Comparison of ENCODE assay signal across 10 mouse cellular contexts in the genomic region with DNA sequence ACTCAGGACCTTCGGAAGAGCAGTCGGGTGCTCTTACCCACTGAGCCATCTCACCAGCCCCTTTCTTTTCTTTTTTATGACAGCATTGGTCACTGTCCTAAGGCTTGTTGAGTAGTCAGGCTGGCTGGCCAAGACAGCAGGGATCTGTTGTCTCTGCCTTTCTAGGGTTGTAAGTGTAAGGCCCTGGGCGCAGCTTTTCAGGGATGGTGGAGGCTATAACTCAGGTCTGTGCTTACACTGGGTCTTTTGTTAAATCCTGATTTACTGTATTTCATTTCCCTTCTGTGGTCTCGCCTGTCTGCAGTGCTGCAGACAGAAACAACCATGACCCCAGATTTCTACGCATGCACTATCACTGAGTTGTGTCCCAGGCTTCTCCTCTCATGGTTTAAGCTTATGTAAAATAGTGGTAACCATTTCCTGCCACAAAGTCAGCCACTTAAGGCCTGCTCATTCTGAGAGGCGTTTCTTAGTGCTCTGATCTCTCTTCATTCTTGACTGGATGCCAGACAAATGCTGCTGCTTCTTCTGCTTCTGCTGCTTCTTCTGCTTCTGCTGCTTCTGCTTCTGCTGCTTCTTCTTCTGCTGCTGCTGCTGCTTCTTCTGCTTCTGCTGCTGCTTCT. TPM values are rescaled to one million over a fixed set of nuclear protein-coding genes. Genes with fewer than 3 reads are reported as not detected.
DNase-seq lines count a peak whose midpoint lies in the region; ATAC-seq and TF ChIP-seq lines count a peak whose summit lies in the region.
"Had no signal": no experiment of that assay in that cellular context is flagged by ENCODE, and none has a peak within 500 bp of the region (broad histone marks: within the 10 kb centered on the region; RNA-seq: fewer than 3 reads in every experiment).

No protein-coding gene starts in this region.

- H3K4me1 ChIP-seq in testis, adult 2 months (ENCODE audit: control insufficient read depth, insufficient read depth, low read length) = peaks cover 8% of the 10 kb centered on the region
- no peaks in the 10 kb centered on the region for H3K4me1 ChIP-seq in embryonic facial prominence, embryonic 15.5 days
- no peaks in the 10 kb centered on the region for H3K4me1 ChIP-seq in intestine, postnatal 0 days (replicated peaks; ENCODE audit: control insufficient read depth, insufficient read depth, low read length)
- no peaks in the 10 kb centered on the region for H3K4me1 ChIP-seq in heart, embryonic 11.5 days (ENCODE audit: control insufficient read depth, insufficient read depth, low read length)
- peaks cover 4% of the 10 kb centered on the region; the same call in 1 of the 2 replicates for H3K4me1 ChIP-seq in heart, embryonic 10.5 days

- ATAC-seq in embryonic facial prominence, embryonic 15.5 days (ENCODE audit: insufficient number of reproducible peaks, low FRiP score, low TSS enrichment, low read depth) = peak; percentile 60; the same call in 1 of the 2 replicates
- ATAC-seq in monocyte, adult 5-6 weeks (replicated peaks; ENCODE audit: insufficient number of reproducible peaks, low FRiP score, low TSS enrichment, poor library complexity, severe bottlenecking) = peak; percentile 67
- ATAC-seq in intestine, postnatal 0 days = no peak
- no peak for ATAC-seq in heart, embryonic 11.5 days (replicated peaks; ENCODE audit: insufficient number of reproducible peaks, low FRiP score, low TSS enrichment)

- H3K27ac ChIP-seq in testis, adult 2 months (ENCODE audit: control insufficient read depth, insufficient read depth, low read depth, low read length) = no peak overlapping the region
- no peak overlapping the region for H3K27ac ChIP-seq in embryonic facial prominence, embryonic 15.5 days (replicated peaks)
- H3K27ac ChIP-seq in intestine, postnatal 0 days (ENCODE audit: low read depth, low read length) = no peak overlapping the region
- no peak overlapping the region for H3K27ac ChIP-seq in heart, embryonic 11.5 days (ENCODE audit: low read depth, low read length)
- H3K27ac ChIP-seq in heart, embryonic 10.5 days = no peak overlapping the region

- TF ChIP-seq CTCF in testis, adult 2 months (IDR thresholded peaks at IDR 0.05; ENCODE audit: control insufficient read depth, insufficient read depth, insufficient replicate concordance, low read depth, low read length) = no peak
- no peak for TF ChIP-seq CTCF in intestine, postnatal 0 days (IDR thresholded peaks at IDR 0.05; ENCODE audit: low read depth)

- no peaks in the 10 kb centered on the region for H3K9me3 ChIP-seq in embryonic facial prominence, embryonic 15.5 days (replicated peaks)
- no peaks in the 10 kb centered on the region for H3K9me3 ChIP-seq in intestine, postnatal 0 days (ENCODE audit: control insufficient read depth)
- H3K9me3 ChIP-seq in heart, embryonic 11.5 days (replicated peaks; ENCODE audit: control insufficient read depth, low read length) = no peaks in the 10 kb centered on the region
- H3K9me3 ChIP-seq in heart, embryonic 10.5 days = no peaks in the 10 kb centered on the region

- WGBS in embryonic facial prominence, embryonic 15.5 days = 69% methylated on average over 6 of the region's 6 CpGs
- 79% methylated on average over 6 of the region's 6 CpGs for WGBS in intestine, postnatal 0 days
- 85% methylated on average over 6 of the region's 6 CpGs for WGBS in heart, embryonic 11.5 days (ENCODE audit: insufficient replicate concordance)
- 89% methylated on average over 6 of the region's 6 CpGs for WGBS in heart, embryonic 10.5 days

- DNase-seq in testis, postnatal 14 days (ENCODE audit: low spot score) = no peak
- no peak for DNase-seq in heart, embryonic 10.5 days (ENCODE audit: low spot score)
- DNase-seq: heart, postnatal 10 days; kidney, postnatal 25 days had no signal

- H3K9ac ChIP-seq in embryonic facial prominence, embryonic 15.5 days = no peak overlapping the region
- H3K9ac ChIP-seq in intestine, postnatal 0 days (ENCODE audit: low read depth, low read length) = no peak overlapping the region
- H3K9ac ChIP-seq in heart, embryonic 11.5 days (ENCODE audit: low read depth, low read length) = no peak overlapping the region

- H3K36me3 ChIP-seq in testis, adult 2 months (ENCODE audit: control insufficient read depth, insufficient read depth, low read length) = peaks cover 8% of the 10 kb centered on the region
- H3K36me3 ChIP-seq in embryonic facial prominence, embryonic 15.5 days = no peaks in the 10 kb centered on the region
- peaks cover 4% of the 10 kb centered on the region; the same call in 1 of the 2 replicates for H3K36me3 ChIP-seq in intestine, postnatal 0 days (ENCODE audit: control insufficient read depth, insufficient read depth)
- H3K36me3 ChIP-seq in heart, embryonic 11.5 days (ENCODE audit: control insufficient read depth, insufficient read depth, low read length) = no peaks in the 10 kb centered on the region
- no peaks in the 10 kb centered on the region for H3K36me3 ChIP-seq in heart, embryonic 10.5 days

- H3K27me3 ChIP-seq in testis, adult 2 months (ENCODE audit: control insufficient read depth, insufficient read depth, low read length) = no peaks in the 10 kb centered on the region
- no peaks in the 10 kb centered on the region for H3K27me3 ChIP-seq in embryonic facial prominence, embryonic 15.5 days
- H3K27me3 ChIP-seq in intestine, postnatal 0 days (replicated peaks; ENCODE audit: control insufficient read depth, insufficient read depth, low read length) = no peaks in the 10 kb centered on the region
- no peaks in the 10 kb centered on the region for H3K27me3 ChIP-seq in heart, embryonic 11.5 days (ENCODE audit: control insufficient read depth, insufficient read depth, low read length)
- H3K27me3 ChIP-seq in heart, embryonic 10.5 days (ENCODE audit: insufficient read depth, poor library complexity, severe bottlenecking) = no peaks in the 10 kb centered on the region

- TF ChIP-seq POLR2A in testis, adult 2 months (IDR thresholded peaks at IDR 0.05; ENCODE audit: control insufficient read depth, low read depth, low read length) = no peak

- no peak overlapping the region for H3K4me2 ChIP-seq in embryonic facial prominence, embryonic 15.5 days (replicated peaks)
- H3K4me2 ChIP-seq in intestine, postnatal 0 days (replicated peaks; ENCODE audit: low read depth) = no peak overlapping the region
- no peak overlapping the region for H3K4me2 ChIP-seq in heart, embryonic 11.5 days
- H3K4me2 ChIP-seq: midbrain, embryonic 11.5 days had no signal

- H3K4me3 ChIP-seq in testis, adult 2 months (ENCODE audit: control insufficient read depth, low read depth, low read length) = peak overlapping the region; percentile 17; the same call in 1 of the 2 replicates
- H3K4me3 ChIP-seq in embryonic facial prominence, embryonic 15.5 days (replicated peaks) = no peak overlapping the region
- no peak overlapping the region for H3K4me3 ChIP-seq in intestine, postnatal 0 days (ENCODE audit: low read depth, low read length)
- no peak overlapping the region for H3K4me3 ChIP-seq in heart, embryonic 11.5 days (ENCODE audit: low read depth, low read length)
- no peak overlapping the region for H3K4me3 ChIP-seq in heart, embryonic 10.5 days

RNA-seq across cellular contexts. Expression of a gene that starts 23.1 kb away (rescaled TPM):
- 11.0 and 13.2 TPM in 2 replicates for polyA plus RNA-seq in testis, adult 2 months (2012; rRNA removed)
- polyA plus RNA-seq in embryonic facial prominence, embryonic 15.5 days (2015; fragmentation: Nextera tagmentation; extraction: Ambion mirVana) = 4.5 and 5.3 TPM in 2 replicates
- total RNA-seq in monocyte, adult 5-6 weeks (2017) = 15.0 to 38.1 TPM (median 25.2 TPM) in 3 replicates
- 2.2 and 2.6 TPM in 2 replicates for polyA plus RNA-seq in intestine, postnatal 0 days (2015; fragmentation: Nextera tagmentation; extraction: Ambion mirVana)
- polyA plus RNA-seq in heart, embryonic 11.5 days (2014; fragmentation: Nextera tagmentation; extraction: Ambion mirVana) = 4.1 and 4.9 TPM in 2 replicates
- polyA plus RNA-seq in heart, embryonic 10.5 days (2016; fragmentation: Nextera tagmentation; extraction: Ambion mirVana) = 3.3 and 3.4 TPM in 2 replicates

RNA-seq across cellular contexts. Expression of a gene that starts 52.7 kb away (rescaled TPM):
- polyA plus RNA-seq in testis, adult 2 months (2012; rRNA removed) = 13.3 and 14.1 TPM in 2 replicates
- polyA plus RNA-seq in embryonic facial prominence, embryonic 15.5 days (2015; fragmentation: Nextera tagmentation; extraction: Ambion mirVana) = 136 and 145 TPM in 2 replicates
- 87.5 to 121 TPM (median 88.0 TPM) in 3 replicates for total RNA-seq in monocyte, adult 5-6 weeks (2017)
- polyA plus RNA-seq in intestine, postnatal 0 days (2015; fragmentation: Nextera tagmentation; extraction: Ambion mirVana) = 77.1 and 78.5 TPM in 2 replicates
- 115 and 116 TPM in 2 replicates for polyA plus RNA-seq in heart, embryonic 11.5 days (2014; fragmentation: Nextera tagmentation; extraction: Ambion mirVana)
- 130 and 184 TPM in 2 replicates for polyA plus RNA-seq in heart, embryonic 10.5 days (2016; fragmentation: Nextera tagmentation; extraction: Ambion mirVana)

RNA-seq across cellular contexts. Expression of a gene that starts 55.3 kb away (rescaled TPM):
- polyA plus RNA-seq in testis, adult 2 months (2012; rRNA removed) = 54.5 and 61.3 TPM in 2 replicates
- 59.7 and 62.7 TPM in 2 replicates for polyA plus RNA-seq in embryonic facial prominence, embryonic 15.5 days (2015; fragmentation: Nextera tagmentation; extraction: Ambion mirVana)
- total RNA-seq in monocyte, adult 5-6 weeks (2017) = 6.9 to 17.1 TPM (median 7.5 TPM) in 3 replicates
- polyA plus RNA-seq in intestine, postnatal 0 days (2015; fragmentation: Nextera tagmentation; extraction: Ambion mirVana) = 40.1 and 40.2 TPM in 2 replicates
- polyA plus RNA-seq in heart, embryonic 11.5 days (2014; fragmentation: Nextera tagmentation; extraction: Ambion mirVana) = 53.4 and 54.1 TPM in 2 replicates
- polyA plus RNA-seq in heart, embryonic 10.5 days (2016; fragmentation: Nextera tagmentation; extraction: Ambion mirVana) = 43.8 and 63.2 TPM in 2 replicates

Comparison
In these comparisons a context has a peak if more than half of its experiments do, and no peak if none do; other contexts are left out.
1. ATAC-seq: peak in embryonic facial prominence, embryonic 15.5 days (single experiment) and monocyte, adult 5-6 weeks (single experiment); none in intestine, postnatal 0 days (single experiment) and heart, embryonic 11.5 days (single experiment).